Mouse (Mus musculus): ENCODE data around the gene Serpini1.

Serpini1 gene

DNA sequence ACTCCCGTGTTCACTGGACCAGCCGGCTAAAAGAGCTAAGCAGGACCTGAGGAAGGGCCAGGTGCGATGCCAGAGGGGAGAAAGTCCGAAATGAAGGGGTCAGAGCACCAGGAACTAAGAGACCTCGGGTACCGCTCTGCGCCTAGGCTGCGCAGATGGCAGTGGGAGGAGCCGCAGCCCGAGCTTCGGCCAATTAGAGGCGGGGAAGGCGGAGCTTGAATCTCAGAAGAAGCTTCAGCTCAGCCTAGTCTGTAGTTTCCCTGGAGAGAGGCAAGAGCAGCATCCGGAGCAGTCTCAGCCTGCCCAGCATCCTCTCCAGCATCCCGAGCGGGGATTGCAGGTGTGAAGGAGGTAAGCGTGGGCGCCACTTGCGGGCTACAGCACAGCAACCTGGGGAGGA lies at the start of gene Serpini1:
Gene Serpini1, plus strand, starts transcription at position 256 of the 400 bp plus-strand sequence.
- DNase-seq = peak; percentile 93

DNA sequence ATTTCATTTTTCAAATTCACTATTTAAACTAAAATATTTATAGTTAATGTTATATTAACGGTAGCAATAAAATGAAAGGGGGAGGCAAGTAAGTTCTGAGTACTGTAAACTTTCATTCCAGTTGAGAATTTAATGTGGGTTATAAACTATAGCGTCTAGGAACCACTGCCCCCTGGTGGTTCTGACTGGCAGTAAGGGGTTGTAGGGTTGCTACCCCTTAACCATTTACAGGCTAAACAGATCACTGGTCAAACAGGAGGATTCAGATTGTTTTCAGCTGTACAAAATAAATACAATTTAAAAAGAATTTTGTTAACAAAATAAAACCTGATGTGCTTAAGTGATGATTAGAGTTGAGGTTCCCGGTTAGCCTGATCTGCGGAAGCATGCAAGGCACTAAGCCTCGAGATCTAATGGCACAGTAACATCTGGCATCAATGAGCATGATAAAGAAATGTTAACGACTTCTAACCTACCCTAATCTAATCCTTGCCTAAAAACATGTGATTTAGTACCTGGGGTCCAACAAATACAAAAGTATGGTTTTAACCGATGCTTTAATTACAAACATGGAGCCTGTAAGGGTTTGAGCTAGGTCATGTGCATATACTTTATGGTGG lies 39.6 kb upstream of the Serpini1 start:
- DNase-seq = peak; percentile 75

DNA sequence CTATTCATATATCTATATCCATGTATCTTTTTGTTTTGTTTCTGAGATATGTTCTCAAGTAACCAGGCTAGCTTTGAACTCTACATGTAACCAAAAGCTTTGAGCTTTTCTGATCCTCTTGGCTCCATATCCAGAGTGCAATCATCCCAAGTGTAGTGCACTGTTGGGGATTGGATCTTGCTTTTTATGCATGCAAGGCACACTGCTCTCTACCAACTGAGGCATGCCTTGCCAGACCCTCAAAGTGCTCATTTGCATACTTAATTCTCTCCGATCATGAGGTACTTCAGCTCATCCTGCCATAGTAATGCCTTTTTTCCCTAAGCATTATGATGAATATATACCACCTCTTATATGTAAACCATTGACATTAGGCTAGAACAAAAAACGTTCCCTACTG lies 36.0 kb upstream of the Serpini1 start:
- no peak for DNase-seq

DNA sequence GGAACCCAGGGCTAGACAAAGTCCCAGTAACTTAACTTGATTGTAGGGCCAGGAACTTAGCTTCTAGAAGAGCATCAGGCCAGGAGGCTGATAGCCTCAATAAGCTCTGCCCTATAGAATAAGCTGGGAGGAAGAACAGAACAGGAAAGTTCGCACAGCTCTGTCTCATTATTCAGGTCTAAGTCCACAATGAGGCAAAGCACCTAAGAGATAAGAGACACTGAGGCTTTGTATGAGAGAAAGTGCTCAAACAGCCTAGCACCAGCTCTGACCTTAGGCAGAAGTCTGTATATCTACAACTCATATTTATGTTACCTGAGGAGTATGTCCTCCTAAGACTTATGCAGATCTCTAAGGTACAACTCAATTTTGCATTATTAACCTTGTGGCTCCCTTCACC lies 34.8 kb upstream of the Serpini1 start:
- DNase-seq = no peak

DNA sequence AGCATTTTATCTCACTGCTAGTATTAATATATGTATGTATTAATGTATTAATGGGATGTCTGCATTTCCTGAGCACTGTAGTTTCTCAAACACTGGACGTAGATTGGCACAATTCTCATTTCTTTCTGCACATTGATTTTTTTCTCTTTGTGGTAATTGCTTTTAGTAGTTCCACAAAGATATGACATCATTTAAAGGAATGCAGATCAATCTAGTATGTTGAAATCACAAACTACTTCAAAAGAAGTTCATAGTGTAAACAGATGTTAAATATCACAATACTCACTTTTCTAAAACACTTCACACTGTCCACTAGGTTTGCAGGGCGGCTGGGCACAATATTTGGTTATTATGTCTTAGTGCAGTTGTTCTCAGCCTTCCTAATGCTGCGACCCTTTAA lies 26.3 kb upstream of the Serpini1 start:
- DNase-seq = no peak

DNA sequence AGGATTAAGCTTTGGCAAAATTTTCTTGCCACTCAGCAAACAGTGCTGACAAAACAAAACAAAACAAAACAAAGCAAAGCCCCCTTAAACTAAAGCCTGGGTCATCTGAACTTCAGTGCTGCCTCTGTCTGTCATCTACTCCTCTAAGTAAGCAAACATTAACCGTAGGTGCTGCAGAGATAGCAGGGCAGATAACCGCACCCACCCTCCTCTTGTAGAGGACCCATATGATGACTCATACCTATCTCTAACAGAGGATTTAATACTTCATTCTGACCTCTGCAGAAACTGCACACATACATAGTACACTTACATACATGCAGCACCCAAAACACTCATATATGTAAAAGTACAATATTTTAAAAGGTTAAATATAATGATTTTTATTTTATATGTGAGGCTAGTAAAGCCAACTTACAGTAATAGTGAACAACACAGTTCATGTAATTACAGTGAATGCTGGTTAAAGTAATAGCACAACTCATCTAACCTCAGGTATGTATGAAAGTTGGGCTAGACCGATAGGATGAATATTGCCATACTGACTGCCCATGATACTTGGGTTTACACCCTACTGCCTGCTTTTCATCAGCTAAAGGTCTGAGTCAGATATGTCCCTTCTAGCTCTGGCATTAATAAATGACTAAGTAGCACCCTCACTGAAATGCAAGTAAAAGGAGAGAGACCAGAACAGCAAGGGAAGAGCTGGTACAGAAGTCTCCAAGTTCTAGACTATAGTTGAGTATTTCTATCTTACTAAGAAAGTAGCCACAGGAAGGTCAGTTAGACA lies 23.1 kb upstream of the Serpini1 start:
- DNase-seq = no peak

DNA sequence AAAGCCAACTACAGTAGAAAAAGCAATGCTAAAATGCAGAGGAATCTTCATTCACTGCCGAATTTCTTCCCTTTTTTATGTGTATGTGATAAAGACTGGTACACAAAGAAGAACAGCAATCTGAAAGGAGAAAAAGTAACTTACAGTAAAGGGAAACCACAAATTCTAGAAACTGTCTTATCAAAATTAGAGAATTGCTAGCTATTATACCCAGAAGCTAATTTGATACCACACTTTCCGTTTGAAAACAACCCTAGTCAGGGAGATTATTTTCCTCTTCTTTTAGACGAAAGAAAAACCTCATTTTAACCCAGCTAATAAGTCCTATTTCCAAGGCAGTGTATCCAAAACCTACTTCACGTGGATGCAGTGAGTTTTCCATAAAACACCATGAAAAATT lies 16.1 kb upstream of the Serpini1 start:
- no peak for DNase-seq

DNA sequence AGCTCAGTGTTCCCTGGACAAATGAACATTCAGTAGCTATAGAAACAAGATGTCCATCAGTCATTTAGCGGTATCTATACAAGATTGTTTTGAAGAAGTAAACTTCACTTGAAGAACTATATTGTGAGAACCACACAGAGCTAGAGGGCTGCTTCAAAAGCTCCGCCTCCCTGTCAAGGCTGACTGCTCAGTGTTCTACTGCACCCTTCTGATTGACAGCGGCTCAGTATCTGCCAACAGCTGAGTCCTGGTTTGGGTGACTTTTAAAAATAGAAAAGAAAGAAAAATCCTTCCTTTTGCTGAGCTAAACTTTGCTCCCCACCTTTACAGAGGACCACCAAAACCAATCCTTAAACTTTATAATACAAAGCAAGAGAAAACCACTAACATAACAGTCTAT lies 14.5 kb upstream of the Serpini1 start:
- no peak for DNase-seq

DNA sequence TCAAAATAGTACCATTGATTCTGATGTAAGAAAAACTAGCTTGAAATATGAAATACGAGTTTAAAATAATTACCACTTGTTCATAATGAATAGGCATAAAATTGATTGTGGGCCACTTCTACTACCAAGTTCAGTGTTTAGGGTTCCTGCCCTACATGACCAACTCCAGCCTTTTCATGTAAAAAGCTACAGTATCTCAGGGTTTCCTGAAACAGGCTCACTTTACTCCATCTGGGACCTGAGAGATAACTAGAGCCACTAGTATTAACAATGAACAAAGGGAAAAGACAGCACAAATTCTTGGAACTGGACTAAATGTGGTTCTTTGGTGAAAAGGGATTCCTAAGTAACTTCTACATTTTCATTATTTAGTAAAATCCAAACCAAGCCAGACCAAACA lies 13.1 kb upstream of the Serpini1 start:
- DNase-seq = no peak

DNA sequence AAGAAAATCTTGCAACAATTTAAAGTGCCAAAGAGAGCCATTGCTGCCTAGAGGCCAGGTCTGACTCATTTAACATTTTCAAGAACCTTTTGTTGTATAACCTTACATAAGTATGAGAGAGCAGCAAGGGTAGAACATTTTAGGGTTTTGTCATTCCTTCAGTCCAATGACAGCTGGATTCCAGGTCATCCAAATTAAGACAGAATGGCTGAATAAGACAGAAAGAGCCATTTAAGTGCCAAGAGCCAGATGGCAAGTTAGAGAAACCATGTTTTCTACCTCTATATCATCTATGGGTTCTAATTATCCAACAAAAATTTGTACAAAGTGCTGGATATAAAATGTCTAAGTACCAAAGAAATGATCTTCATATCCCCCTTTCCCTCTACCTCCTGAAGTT lies 6.1 kb upstream of the Serpini1 start:
- no peak for DNase-seq

DNA sequence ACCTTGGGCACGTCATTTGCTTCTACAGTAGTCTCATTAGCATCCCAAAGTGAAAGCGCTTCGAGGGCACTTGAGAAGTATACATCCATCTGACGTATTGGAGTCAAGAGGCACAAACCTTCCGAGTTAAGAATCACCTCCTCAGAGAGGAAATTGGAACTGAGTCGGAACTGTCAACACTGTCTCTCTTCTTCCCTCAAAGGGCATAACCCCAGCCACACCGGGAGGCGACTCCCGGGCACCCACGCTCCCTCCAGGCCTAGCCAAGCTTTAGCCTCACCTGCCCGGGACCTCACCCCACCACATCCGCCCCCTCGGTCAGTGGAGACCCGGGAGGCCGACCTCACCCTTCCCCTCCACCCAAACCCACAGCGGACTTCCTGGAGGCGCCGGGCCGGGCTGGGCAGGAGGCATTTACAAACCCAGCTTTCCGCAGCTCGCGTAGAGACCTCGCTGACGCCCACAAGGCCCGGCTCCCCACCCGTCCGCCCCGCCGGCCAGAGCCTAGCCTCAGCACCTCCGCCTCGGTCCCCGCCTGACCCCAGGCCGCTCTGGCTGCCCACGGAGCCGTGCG lies 1.1 kb upstream of the Serpini1 start:
- DNase-seq = peak; percentile 72

DNA sequence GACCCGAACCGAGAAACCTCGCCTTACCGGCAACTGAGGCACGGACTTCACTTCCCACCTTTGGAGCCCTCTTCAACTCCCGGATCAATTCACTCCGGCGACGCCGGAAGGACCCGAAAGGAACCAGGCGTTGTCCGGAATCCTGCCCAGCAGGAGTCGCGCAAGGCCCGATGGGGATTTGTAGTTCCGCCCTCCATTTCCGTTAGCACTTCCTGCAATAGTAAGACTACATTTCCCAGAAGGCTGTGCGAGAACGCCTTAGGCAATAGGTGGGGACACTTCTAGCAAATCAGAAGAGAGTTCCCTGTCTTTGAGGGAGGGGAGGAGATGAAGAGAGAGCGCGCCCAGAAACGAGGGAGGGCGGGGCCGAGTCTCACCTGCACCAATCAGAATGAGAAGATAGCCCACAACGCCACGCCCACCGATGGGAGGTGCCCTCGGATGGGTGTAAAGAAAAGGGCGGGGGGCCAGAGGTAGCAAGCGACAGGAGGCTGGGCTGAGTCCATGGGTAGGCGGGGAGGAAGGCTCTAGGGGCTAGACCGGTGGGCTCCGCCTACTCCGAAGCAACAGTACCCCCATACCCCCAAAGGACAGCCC lies 554 bp upstream of the Serpini1 start, which contains the start of gene Pdcd10:
Gene Pdcd10, minus strand, starts transcription at position 162 of the 597 bp plus-strand sequence.
- DNase-seq = peak; percentile 100

DNA sequence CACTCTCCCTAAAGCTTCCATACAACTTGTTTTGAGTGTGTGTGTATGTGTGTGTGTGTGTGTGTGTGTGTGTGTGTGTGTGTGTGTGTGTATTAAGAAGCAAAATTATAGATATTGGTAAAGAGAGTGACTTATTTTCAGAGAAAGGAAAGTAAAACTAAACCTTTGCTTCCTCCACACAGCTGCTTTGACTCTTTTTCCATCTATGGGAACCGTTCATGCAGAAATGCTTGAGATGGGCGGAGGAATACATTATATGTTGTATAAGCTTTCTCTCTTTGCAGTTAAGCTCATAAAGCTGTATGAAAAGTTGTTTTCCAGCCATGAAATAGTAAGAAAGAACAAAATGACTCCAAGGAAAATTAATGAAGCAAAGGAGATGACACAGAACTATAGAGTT lies 16.7 kb downstream of the Serpini1 start:
- no peak for DNase-seq

DNA sequence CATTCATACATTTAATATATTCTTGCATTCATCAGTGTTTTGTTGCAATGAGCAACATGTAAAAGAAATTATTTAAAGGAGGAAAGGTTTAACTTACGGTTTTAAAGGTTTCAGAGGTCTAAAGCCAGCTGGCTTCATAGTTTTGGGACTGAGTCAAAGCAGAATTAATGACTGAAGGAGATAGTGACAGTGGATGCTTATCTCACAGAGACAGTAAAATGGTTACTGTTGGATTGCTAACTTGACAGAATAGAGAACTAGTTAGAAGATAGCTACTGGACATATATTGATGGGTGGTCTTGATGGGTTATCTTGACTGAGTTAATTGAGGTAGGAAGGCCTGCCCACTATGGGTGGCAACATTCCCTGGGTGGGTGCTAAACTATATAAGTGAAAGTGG lies 18.2 kb downstream of the Serpini1 start:
- DNase-seq = no peak

DNA sequence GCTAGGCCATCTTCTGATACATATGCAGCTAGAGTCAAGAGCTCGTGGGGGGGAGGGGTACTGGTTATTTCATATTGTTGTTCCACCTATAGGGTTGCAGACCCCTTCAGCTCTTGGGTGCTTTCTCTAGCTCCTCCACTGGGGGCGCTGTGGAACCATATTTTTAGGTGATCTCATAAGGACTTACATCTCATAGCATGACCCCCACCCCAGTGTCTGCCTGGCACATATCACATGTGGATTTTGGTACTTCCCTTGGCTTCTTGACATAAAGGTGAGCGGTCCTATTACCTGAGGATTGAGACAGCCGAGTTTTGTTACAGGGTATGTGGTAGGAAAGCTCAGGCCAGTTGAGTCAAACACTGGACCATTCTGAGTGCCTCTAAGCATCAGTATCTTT lies 22.0 kb downstream of the Serpini1 start:
- DNase-seq = peak; percentile 72

DNA sequence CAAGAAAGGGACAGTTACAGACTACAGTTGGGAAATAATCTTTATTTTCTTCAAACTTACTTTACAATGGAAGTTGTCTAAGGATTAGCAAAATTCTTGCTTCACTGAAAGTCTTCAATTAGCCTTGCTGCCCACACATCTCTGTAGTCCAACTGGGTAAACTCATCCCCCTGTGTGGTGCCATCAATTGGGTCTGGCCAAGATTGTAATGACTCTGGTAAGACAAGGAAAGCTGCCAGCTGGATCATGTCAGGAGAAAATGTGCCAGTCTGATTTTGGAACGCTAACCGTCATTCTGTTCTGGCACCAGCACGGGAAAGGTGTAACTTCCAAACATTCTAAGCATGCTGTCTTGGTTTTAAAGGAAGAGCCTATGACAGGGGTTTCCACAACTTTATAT lies 25.9 kb downstream of the Serpini1 start:
- DNase-seq = no peak

DNA sequence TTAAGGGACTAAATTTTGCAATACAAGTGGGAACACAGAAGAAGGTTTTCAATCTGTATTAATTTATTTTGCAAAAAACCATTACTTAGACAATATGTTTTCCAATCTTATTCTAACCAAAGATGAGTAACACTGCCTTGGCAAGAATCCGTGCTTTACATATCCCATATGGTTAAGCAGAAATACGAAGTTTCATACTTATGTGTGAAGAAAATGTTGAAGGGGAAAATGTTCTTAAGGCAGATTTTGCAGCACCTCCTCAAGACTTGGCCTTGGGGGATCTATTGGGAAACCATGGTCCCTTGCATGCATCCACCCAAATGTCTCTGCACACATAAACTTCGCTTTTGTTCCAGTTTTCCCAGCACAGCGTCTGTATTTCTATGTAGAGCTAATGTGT lies 27.6 kb downstream of the Serpini1 start:
- no peak for DNase-seq

DNA sequence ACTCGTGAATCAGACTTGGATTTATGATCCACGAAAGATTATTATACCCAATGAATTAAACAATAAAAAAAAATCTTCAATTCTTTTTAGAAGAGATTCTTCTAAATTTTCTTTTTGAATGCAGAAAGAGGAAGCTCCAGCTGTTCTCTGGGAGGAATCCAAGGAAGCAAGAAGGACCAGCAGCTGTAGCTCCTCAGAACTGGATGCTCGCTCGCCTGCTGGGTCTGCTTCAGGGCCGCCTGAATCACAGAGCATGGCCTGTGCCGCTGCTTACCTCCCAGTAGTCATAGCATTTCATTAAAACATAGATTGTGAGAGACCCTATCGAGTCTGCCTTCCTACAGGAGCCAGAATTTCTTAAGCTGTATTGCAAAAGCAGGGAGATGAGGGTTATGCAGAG lies 53.7 kb downstream of the Serpini1 start:
- no peak for DNase-seq

DNA sequence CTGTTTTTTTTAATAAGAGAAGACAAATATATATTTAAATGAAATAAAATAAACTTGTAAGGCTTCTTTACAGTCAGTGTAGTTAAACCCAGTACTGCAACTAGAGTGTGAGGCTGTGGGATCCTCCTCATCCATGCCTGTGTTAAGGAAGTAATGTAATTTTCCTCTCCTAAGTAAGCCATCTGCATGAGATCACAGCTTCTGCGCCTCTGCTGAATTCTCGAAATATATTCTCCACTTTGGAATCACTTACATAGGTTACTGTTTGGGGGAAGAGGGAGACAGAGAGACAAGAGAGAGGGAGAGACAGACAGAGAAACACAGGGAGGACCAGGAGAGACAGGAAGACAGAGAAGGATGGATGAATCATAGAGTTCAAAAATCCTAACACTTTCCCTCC lies 67.3 kb downstream of the Serpini1 start:
- DNase-seq = no peak

DNA sequence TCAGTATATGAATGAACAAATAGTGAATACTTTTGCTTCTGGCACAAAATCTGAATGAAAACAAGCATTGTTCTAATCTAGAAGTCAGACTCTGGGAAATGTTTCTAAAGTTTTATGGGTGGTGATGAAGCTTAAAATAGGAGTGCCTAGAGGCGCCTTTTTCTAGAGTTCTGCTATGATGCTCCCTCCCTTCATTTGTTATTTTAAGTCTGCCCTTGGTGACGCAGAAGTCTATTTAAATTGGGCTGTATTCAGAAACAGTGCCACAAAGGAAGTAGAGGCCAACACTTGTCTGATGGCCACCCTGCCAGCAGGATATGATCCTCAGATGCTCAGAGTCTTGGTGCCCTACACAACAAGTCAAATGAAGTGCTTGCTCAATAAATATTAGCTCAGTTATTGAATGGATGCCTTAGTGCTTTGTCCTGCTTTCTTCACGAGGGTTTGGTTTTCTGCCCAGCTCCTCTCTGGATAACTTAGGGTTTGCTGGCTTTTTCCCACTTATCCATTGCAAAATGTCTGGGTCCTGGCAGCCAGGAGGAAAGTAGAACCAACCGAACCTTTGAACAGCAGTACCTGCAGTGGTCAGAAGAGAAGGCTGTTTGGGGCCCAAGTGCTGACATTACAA lies 73.8 kb downstream of the Serpini1 start:
- DNase-seq = no peak

DNA sequence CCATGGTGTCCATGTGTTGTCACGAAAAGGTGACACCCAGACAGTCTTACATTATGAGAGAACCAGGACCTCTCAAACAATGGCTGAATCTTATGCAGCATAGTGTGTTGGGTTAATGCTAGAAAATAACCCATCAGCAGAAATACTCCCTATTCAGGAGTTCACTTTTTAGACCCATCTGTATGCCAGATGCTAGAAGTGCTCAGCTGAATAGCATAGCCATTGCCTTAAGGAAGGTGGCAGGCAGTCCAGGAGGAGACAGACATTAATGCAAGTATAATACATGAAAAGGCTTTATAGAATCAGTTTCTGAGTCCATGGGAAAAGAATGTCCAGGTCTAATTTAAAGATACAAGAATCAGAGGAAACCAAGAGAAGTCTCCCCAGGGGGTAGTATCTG lies 75.9 kb downstream of the Serpini1 start:
- DNase-seq = no peak

DNA sequence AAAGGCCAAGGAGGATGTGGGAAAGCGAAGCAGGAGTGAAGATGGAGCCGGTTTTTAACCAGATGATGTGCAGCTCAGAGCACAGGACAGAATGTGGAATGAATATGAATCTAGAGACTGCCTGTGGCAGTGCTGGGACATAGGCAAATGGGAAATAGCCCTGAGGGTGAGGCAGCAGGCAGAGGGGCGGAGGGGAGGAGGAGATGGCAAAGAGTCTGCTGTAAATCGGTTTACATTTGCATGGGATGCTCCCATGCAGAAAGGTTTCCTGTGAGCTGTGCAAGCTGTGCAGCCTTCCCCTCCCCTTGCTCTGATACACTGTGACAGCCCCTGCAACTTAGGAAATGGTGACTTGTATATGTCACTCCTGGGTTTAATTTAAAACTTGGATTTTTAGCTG lies 76.3 kb downstream of the Serpini1 start:
- DNase-seq = no peak

DNA sequence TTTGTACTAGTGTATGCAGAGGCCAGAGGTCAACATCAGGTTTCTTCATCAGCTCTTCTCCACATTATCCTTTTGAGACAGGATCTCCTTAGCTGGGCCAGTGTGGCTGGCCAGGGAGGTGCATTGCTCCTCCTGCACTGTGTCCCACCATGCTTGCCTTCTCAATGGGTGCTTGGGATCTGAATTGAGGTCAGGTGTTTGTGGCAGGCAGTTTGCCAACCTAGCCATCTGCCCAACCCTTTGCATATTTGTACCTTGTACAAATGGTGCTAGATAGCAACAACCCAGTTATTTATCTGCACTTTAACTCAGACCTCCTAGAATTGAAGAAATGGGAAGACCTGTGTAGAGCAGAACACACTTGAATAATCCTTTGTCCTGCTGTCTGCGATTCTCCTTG lies 78.3 kb downstream of the Serpini1 start:
- no peak for DNase-seq
